Mouse (Mus musculus): ENCODE results near the gene Adcy2. TPM values are rescaled to one million over a fixed set of nuclear protein-coding genes. Genes with fewer than 3 reads are reported as not detected.
A peak's percentile ranks its signal among the peaks of the same experiment; 100 is the strongest.

Gene Adcy2
- polyA plus RNA-seq, 1 experiment from 2014 or later = 4.2 TPM

GRCm38 (mm10) chr13:68765896-68766578, 233.3 kb downstream of the Adcy2 start:
- Histone ChIP-seq H3K27ac (ENCODE audit: low read length) (no peak overlapping the region), H3K27me3 (replicated peaks; ENCODE audit: control insufficient read depth, insufficient read depth, low read length) (no peaks in the 10 kb centered on the region), H3K4me1 (replicated peaks; ENCODE audit: control insufficient read depth, insufficient read depth, low read length) (no peaks in the 10 kb centered on the region), H3K4me3 (replicated peaks; ENCODE audit: low read length) (no peak overlapping the region), H3K36me3 (ENCODE audit: control insufficient read depth, insufficient read depth) (no peaks in the 10 kb centered on the region), H3K9me3 (ENCODE audit: control insufficient read depth, low read length) (no peaks in the 10 kb centered on the region), H3K9ac (replicated peaks; ENCODE audit: low read depth, low read length) (no peak overlapping the region), H3K4me2 (ENCODE audit: low read length) (no peak overlapping the region)
- 84% methylated on average over 8 of the region's 8 CpGs for WGBS
- no peak for ATAC-seq

- Histone ChIP-seq H3K9ac (replicated peaks; ENCODE audit: low read depth, low read length) (no peak overlapping the region), H3K27ac (ENCODE audit: low read length) (no peak overlapping the region), H3K9me3 (ENCODE audit: control insufficient read depth, low read length) (no peaks in the 10 kb centered on the region), H3K27me3 (replicated peaks; ENCODE audit: control insufficient read depth, insufficient read depth, low read length) (no peaks in the 10 kb centered on the region), H3K4me3 (replicated peaks; ENCODE audit: low read length) (no peak overlapping the region), H3K4me2 (ENCODE audit: low read length) (no peak overlapping the region), H3K36me3 (ENCODE audit: control insufficient read depth, insufficient read depth) (no peaks in the 10 kb centered on the region), H3K4me1 (replicated peaks; ENCODE audit: control insufficient read depth, insufficient read depth, low read length) (no peaks in the 10 kb centered on the region)
- WGBS = 86% methylated on average over 3 of the region's 3 CpGs
- ATAC-seq = no peak
Measured at GRCm38 (mm10) chr13:68764614-68765013, 234.7 kb downstream of the Adcy2 start.

DNA sequence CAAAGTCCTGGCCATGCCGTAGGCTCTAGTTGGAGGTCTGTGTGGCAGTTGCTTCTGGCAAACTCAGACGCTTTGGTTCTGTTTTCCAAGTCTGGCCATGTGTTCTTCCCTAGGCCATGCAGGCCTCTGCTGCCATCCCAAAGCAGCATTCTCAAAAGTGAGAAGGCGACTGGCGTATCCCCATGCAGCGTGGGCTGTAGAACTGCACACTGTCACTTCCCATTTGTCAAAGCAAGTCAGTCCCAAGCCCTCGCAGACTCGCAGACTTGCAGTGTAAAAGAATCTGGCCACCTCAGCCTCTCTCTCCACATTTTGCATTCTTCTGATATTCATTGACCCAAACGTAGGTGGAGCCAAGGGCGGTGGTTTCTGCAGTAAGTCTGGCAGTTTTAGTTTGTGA, 249.5 kb downstream of the Adcy2 start:
- H3K4me2 ChIP-seq (ENCODE audit: low read length) = no peak overlapping the region
- H3K4me3 ChIP-seq (replicated peaks; ENCODE audit: low read length) = no peak overlapping the region
- H3K27me3 ChIP-seq (replicated peaks; ENCODE audit: control insufficient read depth, insufficient read depth, low read length) = no peaks in the 10 kb centered on the region
- H3K9ac ChIP-seq (replicated peaks; ENCODE audit: low read depth, low read length) = no peak overlapping the region
- no peaks in the 10 kb centered on the region for H3K4me1 ChIP-seq (replicated peaks; ENCODE audit: control insufficient read depth, insufficient read depth, low read length)
- H3K36me3 ChIP-seq (ENCODE audit: control insufficient read depth, insufficient read depth) = no peaks in the 10 kb centered on the region
- no peak overlapping the region for H3K27ac ChIP-seq (ENCODE audit: low read length)
- no peak; the same call in 1 of the 2 replicates for ATAC-seq
- no peaks in the 10 kb centered on the region for H3K9me3 ChIP-seq (ENCODE audit: control insufficient read depth, low read length)
- WGBS = 73% methylated on average over 9 of the region's 9 CpGs

DNA sequence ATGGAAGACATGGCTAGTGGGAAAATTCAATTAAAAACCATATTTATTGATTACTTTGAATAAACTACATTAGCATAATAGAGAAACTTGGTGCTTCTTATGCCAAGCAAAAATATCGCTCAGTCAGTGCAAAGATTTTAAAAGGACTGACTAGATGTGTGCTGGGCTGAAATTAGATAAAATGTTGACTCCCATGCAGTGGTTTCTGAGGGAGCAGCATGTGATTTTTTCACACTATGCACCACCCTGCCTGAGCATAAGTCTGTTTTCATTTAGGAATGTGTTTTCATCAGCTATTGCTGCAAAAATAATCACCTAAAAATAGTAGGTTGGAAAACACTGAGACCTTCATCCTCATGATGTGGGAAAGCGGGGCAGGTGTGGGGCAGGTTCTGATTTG, 250.0 kb downstream of the Adcy2 start:
- Histone ChIP-seq H3K9ac (replicated peaks; ENCODE audit: low read depth, low read length) (no peak overlapping the region), H3K27me3 (replicated peaks; ENCODE audit: control insufficient read depth, insufficient read depth, low read length) (no peaks in the 10 kb centered on the region), H3K4me1 (replicated peaks; ENCODE audit: control insufficient read depth, insufficient read depth, low read length) (no peaks in the 10 kb centered on the region), H3K36me3 (ENCODE audit: control insufficient read depth, insufficient read depth) (no peaks in the 10 kb centered on the region), H3K9me3 (ENCODE audit: control insufficient read depth, low read length) (no peaks in the 10 kb centered on the region), H3K4me3 (replicated peaks; ENCODE audit: low read length) (no peak overlapping the region), H3K27ac (ENCODE audit: low read length) (no peak overlapping the region), H3K4me2 (ENCODE audit: low read length) (no peak overlapping the region)
- ATAC-seq = peak; percentile 50; the same call in 1 of the 2 replicates
- 89% methylated on average over 2 of the region's 2 CpGs for WGBS

- no peak for ATAC-seq
- Histone ChIP-seq H3K4me1 (replicated peaks; ENCODE audit: control insufficient read depth, insufficient read depth, low read length) (no peaks in the 10 kb centered on the region), H3K27ac (ENCODE audit: low read length) (no peak overlapping the region), H3K9me3 (ENCODE audit: control insufficient read depth, low read length) (no peaks in the 10 kb centered on the region), H3K27me3 (replicated peaks; ENCODE audit: control insufficient read depth, insufficient read depth, low read length) (no peaks in the 10 kb centered on the region), H3K4me2 (ENCODE audit: low read length) (no peak overlapping the region), H3K36me3 (ENCODE audit: control insufficient read depth, insufficient read depth) (no peaks in the 10 kb centered on the region), H3K4me3 (replicated peaks; ENCODE audit: low read length) (no peak overlapping the region), H3K9ac (replicated peaks; ENCODE audit: low read depth, low read length) (no peak overlapping the region)
- 87% methylated on average over 5 of the region's 5 CpGs for WGBS
Measured at GRCm38 (mm10) chr13:68745426-68745825, 253.9 kb downstream of the Adcy2 start.

- Histone ChIP-seq H3K4me3 (replicated peaks; ENCODE audit: low read length) (no peak overlapping the region), H3K9me3 (ENCODE audit: control insufficient read depth, low read length) (no peaks in the 10 kb centered on the region), H3K9ac (replicated peaks; ENCODE audit: low read depth, low read length) (no peak overlapping the region), H3K27me3 (replicated peaks; ENCODE audit: control insufficient read depth, insufficient read depth, low read length) (no peaks in the 10 kb centered on the region), H3K4me1 (replicated peaks; ENCODE audit: control insufficient read depth, insufficient read depth, low read length) (peaks cover under 1% of the 10 kb centered on the region; the same call in 1 of the 2 replicates), H3K4me2 (ENCODE audit: low read length) (no peak overlapping the region), H3K36me3 (ENCODE audit: control insufficient read depth, insufficient read depth) (no peaks in the 10 kb centered on the region), H3K27ac (ENCODE audit: low read length) (no peak overlapping the region)
- no peak for ATAC-seq
Measured at GRCm38 (mm10) chr13:68712661-68713060, 286.7 kb downstream of the Adcy2 start.

GRCm38 (mm10) chr13:68707296-68707747, 292.0 kb downstream of the Adcy2 start:
- peak; percentile 97 for ATAC-seq
- H3K4me1 ChIP-seq (replicated peaks; ENCODE audit: control insufficient read depth, insufficient read depth, low read length) = peaks cover 11% of the 10 kb centered on the region
- H3K27me3 ChIP-seq (replicated peaks; ENCODE audit: control insufficient read depth, insufficient read depth, low read length) = no peaks in the 10 kb centered on the region
- 33% methylated on average over 6 of the region's 6 CpGs for WGBS
- no peak overlapping the region for H3K4me3 ChIP-seq (replicated peaks; ENCODE audit: low read length)
- peak overlapping the region; percentile 64 for H3K27ac ChIP-seq (ENCODE audit: low read length)
- H3K4me2 ChIP-seq (ENCODE audit: low read length) = no peak overlapping the region
- no peaks in the 10 kb centered on the region for H3K9me3 ChIP-seq (ENCODE audit: control insufficient read depth, low read length)
- H3K9ac ChIP-seq (replicated peaks; ENCODE audit: low read depth, low read length) = 0 out of 2 replicates have a peak overlapping the region, but pooled peaks have one; percentile 2
- H3K36me3 ChIP-seq (ENCODE audit: control insufficient read depth, insufficient read depth) = no peaks in the 10 kb centered on the region

DNA sequence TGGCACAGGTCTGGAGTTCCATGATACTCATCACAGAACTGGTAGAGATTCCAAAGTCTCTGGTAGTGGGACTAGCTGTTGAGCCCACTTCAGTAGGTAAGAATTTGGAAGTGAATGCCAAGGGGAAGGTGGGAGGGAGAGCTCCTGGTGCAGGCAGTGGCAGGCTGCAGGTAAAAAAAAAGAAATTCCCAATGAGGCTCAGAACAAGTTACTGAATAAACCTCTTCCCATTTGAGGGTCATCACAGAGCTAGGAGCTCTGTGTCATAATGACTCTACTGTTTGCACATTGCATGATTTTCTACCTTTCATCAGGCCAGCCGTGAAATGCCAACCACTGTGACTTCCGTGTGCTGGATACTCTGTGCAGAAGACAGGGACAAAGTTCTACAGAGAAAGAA, 314.4 kb downstream of the Adcy2 start:
- no peaks in the 10 kb centered on the region for H3K27me3 ChIP-seq (replicated peaks; ENCODE audit: control insufficient read depth, insufficient read depth, low read length)
- H3K9me3 ChIP-seq (ENCODE audit: control insufficient read depth, low read length) = no peaks in the 10 kb centered on the region
- WGBS = 90% methylated on average over 2 of the region's 2 CpGs
- H3K4me3 ChIP-seq (replicated peaks; ENCODE audit: low read length) = no peak overlapping the region
- ATAC-seq = no peak
- no peaks in the 10 kb centered on the region for H3K36me3 ChIP-seq (ENCODE audit: control insufficient read depth, insufficient read depth)
- H3K9ac ChIP-seq (replicated peaks; ENCODE audit: low read depth, low read length) = no peak overlapping the region
- H3K27ac ChIP-seq (ENCODE audit: low read length) = no peak overlapping the region
- H3K4me2 ChIP-seq (ENCODE audit: low read length) = no peak overlapping the region
- no peaks in the 10 kb centered on the region for H3K4me1 ChIP-seq (replicated peaks; ENCODE audit: control insufficient read depth, insufficient read depth, low read length)

GRCm38 (mm10) chr13:68680429-68680828, 318.9 kb downstream of the Adcy2 start:
- Histone ChIP-seq H3K4me2 (ENCODE audit: low read length) (no peak overlapping the region), H3K9me3 (ENCODE audit: control insufficient read depth, low read length) (no peaks in the 10 kb centered on the region), H3K36me3 (ENCODE audit: control insufficient read depth, insufficient read depth) (no peaks in the 10 kb centered on the region), H3K4me1 (replicated peaks; ENCODE audit: control insufficient read depth, insufficient read depth, low read length) (no peaks in the 10 kb centered on the region), H3K4me3 (replicated peaks; ENCODE audit: low read length) (no peak overlapping the region), H3K27ac (ENCODE audit: low read length) (no peak overlapping the region), H3K27me3 (replicated peaks; ENCODE audit: control insufficient read depth, insufficient read depth, low read length) (no peaks in the 10 kb centered on the region), H3K9ac (replicated peaks; ENCODE audit: low read depth, low read length) (no peak overlapping the region)
- ATAC-seq = no peak
- 75% methylated on average over 1 of the region's 1 CpGs for WGBS

DNA sequence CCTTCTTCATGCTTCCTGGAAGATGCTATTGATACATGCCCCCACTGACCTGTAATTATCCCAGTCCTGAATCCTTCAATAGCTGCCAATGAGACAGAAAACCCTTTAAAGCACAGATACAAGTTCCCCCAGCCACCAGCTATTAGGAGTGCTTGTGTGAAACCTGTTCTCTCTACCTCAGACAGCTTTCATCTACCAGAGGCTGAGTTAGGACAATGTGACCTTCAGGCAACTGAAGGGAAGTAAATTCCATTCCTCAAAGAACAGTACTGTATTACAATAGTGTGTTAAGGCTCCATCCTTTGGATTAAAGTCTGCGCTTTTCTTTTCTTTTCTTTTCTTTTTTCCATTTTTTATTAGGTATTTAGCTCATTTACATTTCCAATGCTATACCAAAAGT, 356.6 kb downstream of the Adcy2 start:
- 89% methylated on average over 1 of the region's 1 CpGs for WGBS
- Histone ChIP-seq H3K27ac (ENCODE audit: low read length) (no peak overlapping the region), H3K36me3 (ENCODE audit: control insufficient read depth, insufficient read depth) (no peaks in the 10 kb centered on the region), H3K4me2 (ENCODE audit: low read length) (no peak overlapping the region), H3K9me3 (ENCODE audit: control insufficient read depth, low read length) (no peaks in the 10 kb centered on the region), H3K27me3 (replicated peaks; ENCODE audit: control insufficient read depth, insufficient read depth, low read length) (no peaks in the 10 kb centered on the region), H3K9ac (replicated peaks; ENCODE audit: low read depth, low read length) (no peak overlapping the region), H3K4me3 (replicated peaks; ENCODE audit: low read length) (no peak overlapping the region), H3K4me1 (replicated peaks; ENCODE audit: control insufficient read depth, insufficient read depth, low read length) (no peaks in the 10 kb centered on the region)
- no peak for ATAC-seq
